Mouse (Mus musculus): ENCODE data around the gene Tmem200a.
A peak's percentile ranks its signal among the peaks of the same experiment; 100 is the strongest.

The Tmem200a gene

GRCm38 (mm10) chr10:26078521-26079142, at the start of gene Tmem200a:
Tmem200a (minus strand) TSS chr10:26079052.
- peak; percentile 73 for DNase-seq (ENCODE audit: low spot score)

GRCm38 (mm10) chr10:26119822-26120183, 41.0 kb upstream of the Tmem200a start:
- DNase-seq (ENCODE audit: low spot score), result no peak

- DNase-seq (ENCODE audit: low spot score), result no peak
These were observed 40.4 kb upstream of the Tmem200a start for GRCm38 (mm10) chr10:26119067-26119821.

GRCm38 (mm10) chr10:26114409-26114808, 35.6 kb upstream of the Tmem200a start:
- no peak for DNase-seq (ENCODE audit: low spot score)

- DNase-seq (ENCODE audit: low spot score), result no peak
These were observed 24.6 kb upstream of the Tmem200a start for GRCm38 (mm10) chr10:26103330-26103982.

- peak; percentile 52 for DNase-seq (ENCODE audit: low spot score)
These were observed 3.2 kb upstream of the Tmem200a start for GRCm38 (mm10) chr10:26082081-26082480.

GRCm38 (mm10) chr10:26079678-26080077, 826 bp upstream of the Tmem200a start:
- DNase-seq (ENCODE audit: low spot score), result no peak

- peak; percentile 51 for DNase-seq (ENCODE audit: low spot score)
These were observed 976 bp downstream of the Tmem200a start, which contains the start of gene Gm9767 for GRCm38 (mm10) chr10:26077671-26078481. Gm9767 (plus strand) TSS chr10:26078255.

GRCm38 (mm10) chr10:26076949-26077348, 1.9 kb downstream of the Tmem200a start:
- DNase-seq (ENCODE audit: low spot score), result no peak

GRCm38 (mm10) chr10:26071986-26072385, 6.9 kb downstream of the Tmem200a start:
- no peak for DNase-seq (ENCODE audit: low spot score)

- DNase-seq (ENCODE audit: low spot score), result no peak
These were observed 15.8 kb downstream of the Tmem200a start for GRCm38 (mm10) chr10:26063071-26063470.

- no peak for DNase-seq (ENCODE audit: low spot score)
These were observed 19.1 kb downstream of the Tmem200a start for GRCm38 (mm10) chr10:26059662-26060307.

GRCm38 (mm10) chr10:26051177-26051576, 27.7 kb downstream of the Tmem200a start:
- DNase-seq (ENCODE audit: low spot score), result no peak

GRCm38 (mm10) chr10:26034931-26035330, 43.9 kb downstream of the Tmem200a start:
- DNase-seq (ENCODE audit: low spot score), result peak; percentile 41

GRCm38 (mm10) chr10:26018740-26019139, 60.1 kb downstream of the Tmem200a start:
- no peak for DNase-seq (ENCODE audit: low spot score)

GRCm38 (mm10) chr10:26014298-26014697, 64.6 kb downstream of the Tmem200a start:
- no peak for DNase-seq (ENCODE audit: low spot score)

- no peak for DNase-seq (ENCODE audit: low spot score)
These were observed 69.9 kb downstream of the Tmem200a start for GRCm38 (mm10) chr10:26008948-26009347.

GRCm38 (mm10) chr10:26005471-26005870, 73.4 kb downstream of the Tmem200a start:
- no peak for DNase-seq (ENCODE audit: low spot score)

GRCm38 (mm10) chr10:26000893-26001292, 78.0 kb downstream of the Tmem200a start:
- no peak for DNase-seq (ENCODE audit: low spot score)

GRCm38 (mm10) chr10:25999291-25999930, 79.4 kb downstream of the Tmem200a start:
- no peak for DNase-seq (ENCODE audit: low spot score)

- DNase-seq (ENCODE audit: low spot score), result no peak
These were observed 94.8 kb downstream of the Tmem200a start for GRCm38 (mm10) chr10:25984056-25984455.
